Mouse (Mus musculus) MEL (cell line): ENCODE measurements around the gene Efna5. TPM values are rescaled to one million over a fixed set of nuclear protein-coding genes. Genes with fewer than 3 reads are reported as not detected.

Experiments used
- DNase-seq: peaks from one replicate; pipeline ENCODE4 v3.0.0; 2011; ENCODE audit warnings: low read depth, low spot score
- H3K27ac ChIP-seq: 2 replicates; pipeline ENCODE4 v1.5.1; 2012; ENCODE audit warnings: low read depth, mild to moderate bottlenecking, control low read depth, low read length, moderate library complexity; ENCODE audit not compliant: control insufficient read depth
- H3K27me3 ChIP-seq, 2 experiments: fragments of 150-350 bp in 1 of 2; sonication (generic) in 1 of 2; 2 replicates each; pipeline ENCODE4 v1.6.1; 2012; ENCODE audit warnings: low read length in 2 of 2, mild to moderate bottlenecking in 2 of 2, improper control_type of control experiment in 1 of 2, moderate library complexity in 1 of 2; ENCODE audit not compliant: insufficient read depth in 2 of 2, control insufficient read depth in 1 of 2
- H3K36me3 ChIP-seq, 2 experiments: 2 replicates each; pipeline ENCODE4 v1.6.1; 2012 to 2014; ENCODE audit warnings: low read length in 2 of 2, improper control_type of control experiment in 1 of 2, inconsistent platforms in 1 of 2, mild to moderate bottlenecking in 1 of 2; ENCODE audit not compliant: insufficient read depth in 2 of 2, control insufficient read depth in 1 of 2
- H3K4me1 ChIP-seq, 2 experiments: fragments of 150-350 bp in 1 of 2; sonication (generic) in 1 of 2; 2 replicates each; pipeline ENCODE4 v1.6.1; 2012; ENCODE audit warnings: low read length in 2 of 2, improper control_type of control experiment in 1 of 2, mild to moderate bottlenecking in 1 of 2; ENCODE audit not compliant: insufficient read depth in 2 of 2, control insufficient read depth in 1 of 2
- H3K4me3 ChIP-seq, 2 experiments: fragments of 150-350 bp in 1 of 2; sonication (generic) in 1 of 2; 2 replicates each; pipeline ENCODE4 v1.5.1; 2012; ENCODE audit warnings: low read depth in 2 of 2, low read length in 2 of 2, mild to moderate bottlenecking in 2 of 2, moderate library complexity in 2 of 2, control low read depth in 1 of 2, improper control_type of control experiment in 1 of 2; ENCODE audit not compliant: control insufficient read depth in 1 of 2, insufficient read depth in 1 of 2
- H3K79me2 ChIP-seq: 2 replicates; pipeline ENCODE4 v1.6.1; 2012; ENCODE audit warnings: mild to moderate bottlenecking, low read length, moderate library complexity; ENCODE audit not compliant: control insufficient read depth, poor library complexity, insufficient read depth
- H3K9ac ChIP-seq: 2 replicates; pipeline ENCODE4 v1.6.1; 2012; ENCODE audit warnings: low read depth, mild to moderate bottlenecking, control low read depth, low read length, moderate library complexity; ENCODE audit not compliant: control insufficient read depth, poor library complexity, severe bottlenecking
- H3K9me3 ChIP-seq: fragments of 150-350 bp; sonication (generic); replicated peaks from 2 replicates; pipeline ENCODE4 v1.6.1; 2012; ENCODE audit warnings: mild to moderate bottlenecking, low read length, improper control_type of control experiment, moderate library complexity; ENCODE audit not compliant: insufficient read depth
- CHD2 ChIP-seq: IDR thresholded peaks from 2 replicates; pipeline ENCODE4 v1.6.1; 2011; ENCODE audit warnings: low read length, improper control_type of control experiment
- CTCF ChIP-seq, 3 experiments: IDR thresholded peaks in 2 of 3; conservative IDR thresholded peaks in 1 of 3; 2 replicates each; pipeline ENCODE4 v1.5.1; 2011 to 2012; ENCODE audit warnings: low read length in 3 of 3, low read depth in 2 of 3, mild to moderate bottlenecking in 2 of 3, improper control_type of control experiment in 1 of 3, inconsistent platforms in 1 of 3, mixed read lengths in 1 of 3, moderate library complexity in 1 of 3; ENCODE audit not compliant: control insufficient read depth in 1 of 3, insufficient read depth in 1 of 3, poor library complexity in 1 of 3, severe bottlenecking in 1 of 3
- ELF1 ChIP-seq: IDR thresholded peaks from 2 replicates; pipeline ENCODE4 v1.6.1; 2014; ENCODE audit warnings: low read depth, mild to moderate bottlenecking, inconsistent platforms, low read length, improper control_type of control experiment, moderate library complexity
- GABPA ChIP-seq: IDR thresholded peaks from 2 replicates; pipeline ENCODE4 v1.6.1; 2012; ENCODE audit warnings: low read depth, mild to moderate bottlenecking, inconsistent platforms, low read length, improper control_type of control experiment, moderate library complexity
- HCFC1 ChIP-seq: IDR thresholded peaks from 2 replicates; pipeline ENCODE4 v1.6.1; 2012; ENCODE audit warnings: low read depth, mild to moderate bottlenecking, inconsistent platforms, low read length, improper control_type of control experiment, moderate library complexity
- JUND ChIP-seq: IDR thresholded peaks from 2 replicates; pipeline ENCODE4 v1.6.1; 2011; ENCODE audit warnings: low read depth, mild to moderate bottlenecking, improper control_type of control experiment, low read length
- MAX ChIP-seq: IDR thresholded peaks from 2 replicates; pipeline ENCODE4 v1.6.1; 2011; ENCODE audit warnings: low read length, improper control_type of control experiment
- MXI1 ChIP-seq: IDR thresholded peaks from 2 replicates; pipeline ENCODE4 v1.6.1; 2011; ENCODE audit warnings: mild to moderate bottlenecking, low read depth, low read length, improper control_type of control experiment
- MYC ChIP-seq: IDR thresholded peaks from 2 replicates; pipeline ENCODE4 v1.6.1; 2011; ENCODE audit warnings: low read depth, mild to moderate bottlenecking, low read length, improper control_type of control experiment, moderate library complexity
- USF1 ChIP-seq: IDR thresholded peaks from 2 replicates; pipeline ENCODE4 v1.6.1; 2014; ENCODE audit warnings: low read depth, mild to moderate bottlenecking, inconsistent platforms, low read length, improper control_type of control experiment, moderate library complexity
- USF2 ChIP-seq, 2 experiments: IDR thresholded peaks; 2 replicates each; pipeline ENCODE4 v1.6.1; 2011 to 2012; ENCODE audit warnings: improper control_type of control experiment in 2 of 2, low read length in 2 of 2, borderline replicate concordance in 1 of 2, inconsistent platforms in 1 of 2, low read depth in 1 of 2, mild to moderate bottlenecking in 1 of 2; ENCODE audit not compliant: insufficient read depth in 1 of 2
- ZMIZ1 ChIP-seq: IDR thresholded peaks from 2 replicates; pipeline ENCODE4 v1.6.1; 2012; ENCODE audit warnings: low read depth, mild to moderate bottlenecking, inconsistent platforms, low read length, improper control_type of control experiment, moderate library complexity
- polyA plus RNA-seq, 2 experiments: library from polyadenylated mRNA; stranded (reverse) in 1 of 2; unstranded in 1 of 2; fragments of >175 nt in 1 of 2; fragments of >200 nt in 1 of 2; gene quantifications; 2 replicates each; pipeline versions ENCODE4 v1.2.1 to v1.2.4; 2012; ENCODE audit warnings: low replicate concordance in 2 of 2, low read depth in 1 of 2; ENCODE audit not compliant: insufficient read length in 2 of 2, insufficient read depth in 1 of 2, missing spikeins in 1 of 2
- total RNA-seq: library from RNA; depleted of rRNA; stranded (reverse); fragments of 300-350 nt; gene quantifications from 2 replicates; pipeline ENCODE4 v1.2.3, GENCODE M21; 2012

Efna5 gene
- total and polyA plus RNA-seq, 3 experiments, result not detected

DNA sequence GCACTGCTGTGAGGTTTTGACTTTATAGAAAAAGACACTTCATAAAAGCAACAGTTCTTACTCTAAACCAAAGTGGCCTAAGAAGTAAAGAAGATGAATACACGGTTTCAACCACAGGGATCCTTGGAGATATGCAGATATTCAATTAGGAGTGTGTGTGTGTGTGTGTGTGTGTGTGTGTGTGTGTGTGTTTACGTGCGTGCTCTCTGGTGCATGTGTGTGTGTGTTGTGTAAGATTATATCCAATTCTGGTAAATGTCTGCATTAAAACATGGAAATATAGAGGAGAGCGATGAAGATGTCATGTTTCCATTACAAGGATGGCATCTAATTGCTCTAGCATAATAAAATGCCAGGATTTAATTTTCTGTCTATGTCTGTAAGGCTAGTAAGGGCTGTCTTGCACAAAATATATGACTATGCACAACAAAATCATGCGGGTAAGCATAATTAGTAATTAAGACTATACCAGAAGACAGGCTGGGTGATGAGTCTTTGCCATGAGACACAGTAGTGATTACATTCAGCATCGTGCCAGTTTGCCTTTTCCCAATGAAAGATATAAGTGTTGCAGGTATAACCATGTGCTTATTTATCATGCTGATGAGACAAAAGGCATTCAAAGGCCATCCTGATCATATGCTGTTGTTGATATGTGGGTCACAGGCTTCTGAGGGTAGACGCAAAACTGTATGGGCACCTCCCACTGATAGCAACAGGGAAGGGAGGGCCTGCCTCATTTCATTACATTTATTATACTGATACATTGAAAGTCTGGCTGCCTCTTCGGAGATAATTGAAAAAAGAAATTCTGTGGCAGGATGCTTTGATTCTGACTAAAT lies 256.1 kb downstream of the Efna5 start:
- no peak for DNase-seq
- Histone ChIP-seq H3K9ac (no peak overlapping the region), H3K4me1 (no peaks in the 10 kb centered on the region), H3K36me3 (no peaks in the 10 kb centered on the region), H3K9me3 (no peaks in the 10 kb centered on the region), H3K4me3 (no peak overlapping the region), H3K27ac (no peak overlapping the region), H3K27me3 (no peaks in the 10 kb centered on the region), H3K79me2 (no peaks in the 10 kb centered on the region)
- TF ChIP-seq ZMIZ1 (no peak), HCFC1 (no peak), MAX (no peak), USF2 (IDR thresholded peaks at IDR 0.05; ENCODE audit: borderline replicate concordance in 1 of 2, insufficient read depth in 1 of 2, low read depth in 1 of 2, low read length in 2 of 2) (no peak)

DNA sequence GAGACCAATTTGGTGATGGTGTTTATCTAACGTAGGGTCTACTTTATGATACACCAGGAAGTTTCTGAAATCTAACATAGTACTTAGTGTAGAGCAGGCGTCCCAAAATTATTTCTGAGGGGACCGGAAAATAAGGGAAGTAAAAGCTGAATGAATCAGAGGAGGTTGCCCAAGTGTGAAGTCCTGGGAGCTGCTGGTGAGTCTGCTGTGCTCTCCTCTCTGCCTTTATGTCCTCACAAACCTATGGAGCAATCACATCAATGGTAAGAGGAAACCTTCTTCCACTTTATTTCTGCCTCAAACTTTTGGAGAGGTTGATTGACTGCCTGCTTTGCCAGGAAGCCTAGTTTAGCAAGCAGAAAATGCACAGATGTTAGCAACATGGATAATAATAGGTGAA lies 257.9 kb downstream of the Efna5 start:
- TF ChIP-seq HCFC1 (no peak), MYC (no peak), MXI1 (no peak), CHD2 (no peak), MAX (no peak), USF2 (IDR thresholded peaks at IDR 0.05; ENCODE audit: borderline replicate concordance in 1 of 2, insufficient read depth in 1 of 2, low read depth in 1 of 2, low read length in 2 of 2) (no peak), CTCF (IDR thresholded peaks at IDR 0.05 in 2 of 3, conservative IDR thresholded peaks at IDR 0.05 in 1 of 3; ENCODE audit: control insufficient read depth in 1 of 3, insufficient read depth in 1 of 3, low read depth in 2 of 3, low read length in 3 of 3, poor library complexity in 1 of 3, severe bottlenecking in 1 of 3) (no peak), JUND (no peak)
- no peaks in the 10 kb centered on the region for H3K4me1 ChIP-seq
- H3K9me3 ChIP-seq, result no peaks in the 10 kb centered on the region
- no peak overlapping the region for H3K9ac ChIP-seq
- no peaks in the 10 kb centered on the region for H3K36me3 ChIP-seq
- no peaks in the 10 kb centered on the region for H3K79me2 ChIP-seq
- DNase-seq, result no peak
- H3K27ac ChIP-seq, result no peak overlapping the region
- no peaks in the 10 kb centered on the region for H3K27me3 ChIP-seq
- H3K4me3 ChIP-seq, result no peak overlapping the region

GRCm38 (mm10) chr17:62622481-62622880 lies 258.6 kb downstream of the Efna5 start:
- Histone ChIP-seq H3K9me3 (no peaks in the 10 kb centered on the region), H3K36me3 (no peaks in the 10 kb centered on the region), H3K4me3 (no peak overlapping the region), H3K27me3 (no peaks in the 10 kb centered on the region), H3K27ac (no peak overlapping the region), H3K9ac (no peak overlapping the region), H3K79me2 (no peaks in the 10 kb centered on the region), H3K4me1 (no peaks in the 10 kb centered on the region)
- no peak for DNase-seq
- no peak for TF ChIP-seq USF1
- no peak for TF ChIP-seq ELF1
- no peak for TF ChIP-seq GABPA
